Mouse (Mus musculus) liver, embryonic 14.5 days (tissue): ENCODE data around the gene Slit1.

Experiments used
- CTCF ChIP-seq: IDR thresholded peaks from 2 replicates; pipeline ENCODE4 v1.5.1; 2016; ENCODE audit warnings: antibody characterized with exemption, low read depth, control low read depth
- EP300 ChIP-seq: IDR thresholded peaks from 2 replicates; pipeline ENCODE4 v1.6.1; 2016; ENCODE audit warnings: antibody characterized with exemption, low read depth

GRCm38 (mm10) chr19:41577576-41577975 is 165.9 kb downstream of the Slit1 start:
- no peak for TF ChIP-seq EP300
- TF ChIP-seq CTCF, result no peak
